Mouse (Mus musculus): ENCODE measurements around the gene Coa7.
"Not testable (repeated sequence)": the region's sequence is repeated elsewhere in the genome, so short reads cannot be mapped to it uniquely, and the experiment has no call there.

Gene Coa7

DNA sequence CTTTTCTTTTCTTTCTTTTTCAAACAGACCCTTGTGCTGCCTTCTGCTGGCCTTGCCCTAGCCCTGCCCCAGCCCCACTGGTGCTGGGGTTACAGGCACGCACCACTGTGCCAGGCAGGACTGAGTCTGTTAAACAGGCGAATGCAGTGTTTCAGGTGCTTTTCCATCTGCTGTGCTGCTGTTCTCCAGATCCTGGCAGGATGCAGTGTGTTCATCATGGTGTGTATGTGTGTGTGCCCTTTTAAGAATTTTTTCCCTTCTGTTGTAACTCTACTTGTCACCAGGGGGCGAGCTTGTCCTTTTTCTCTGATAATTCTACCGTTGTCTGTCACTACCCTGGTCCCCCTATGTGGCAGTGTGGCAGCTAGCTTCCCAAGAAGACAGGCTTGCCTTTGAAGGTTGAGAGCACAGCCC, 11.3 kb downstream of the Coa7 start:
- no peak for DNase-seq (ENCODE audit: low read depth, low spot score)

DNA sequence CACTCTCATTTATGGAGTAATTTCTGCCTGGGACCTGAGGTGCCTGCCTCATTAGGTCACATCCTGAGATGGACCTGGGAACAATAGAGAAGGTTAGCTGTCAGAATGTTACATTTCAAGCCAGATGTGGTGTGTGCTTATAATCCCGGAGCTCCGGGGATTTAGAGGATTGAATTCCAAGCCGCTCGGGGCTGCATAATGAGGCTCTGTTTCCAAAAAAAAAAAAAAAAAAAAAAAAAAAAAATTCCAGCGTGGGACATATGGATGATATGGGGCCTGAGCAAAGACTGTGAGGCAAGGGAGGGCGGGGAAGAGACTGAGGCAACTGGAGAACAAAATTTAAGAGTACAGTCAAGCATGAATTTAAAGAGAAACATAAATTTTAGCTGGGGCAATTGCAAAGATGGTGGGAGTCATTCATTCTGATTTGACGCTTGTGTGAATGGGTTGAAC, 16.7 kb downstream of the Coa7 start:
- DNase-seq (ENCODE audit: low read depth, low spot score), result no peak

DNA sequence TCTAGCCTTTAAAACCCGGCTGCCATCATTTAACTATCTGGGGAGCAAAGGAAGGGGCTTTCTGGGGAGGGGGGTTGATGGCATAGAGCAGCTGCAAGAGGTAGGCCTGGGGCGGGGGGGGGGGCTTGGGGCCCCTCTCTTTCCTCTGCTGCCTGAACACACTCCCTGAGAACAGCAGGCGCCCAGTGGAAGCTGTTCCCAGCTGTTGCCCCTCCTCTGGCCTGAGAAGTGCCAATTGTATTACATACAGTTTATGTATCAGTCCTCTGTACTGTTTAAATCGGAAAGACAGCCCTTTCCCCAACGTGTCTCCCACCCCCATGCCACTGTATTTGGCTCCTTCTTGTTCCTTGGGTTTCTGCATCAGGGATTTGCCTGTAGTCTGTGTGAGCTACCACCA, 17.9 kb downstream of the Coa7 start:
- no peak for DNase-seq (ENCODE audit: low read depth, low spot score)

DNA sequence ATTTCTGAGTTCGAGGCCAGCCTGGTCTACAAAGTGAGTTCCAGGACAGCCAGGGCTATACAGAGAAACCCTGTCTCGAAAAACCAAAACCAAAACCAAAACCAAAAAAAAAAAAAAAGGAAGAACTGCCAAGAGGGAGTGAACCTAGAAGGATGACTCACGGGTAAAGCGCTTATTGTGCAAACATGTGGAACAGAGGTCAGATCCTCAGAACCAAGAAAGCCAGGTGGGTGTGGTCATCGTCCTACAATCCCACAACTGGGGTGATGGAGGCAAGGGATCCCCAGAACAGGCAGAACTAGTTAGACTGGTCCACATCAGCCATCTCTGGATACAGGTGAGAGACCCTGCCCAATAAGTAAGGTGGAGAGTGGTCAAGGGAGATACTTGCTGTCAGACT, 19.2 kb downstream of the Coa7 start:
- no peak for DNase-seq (ENCODE audit: low read depth, low spot score)

DNA sequence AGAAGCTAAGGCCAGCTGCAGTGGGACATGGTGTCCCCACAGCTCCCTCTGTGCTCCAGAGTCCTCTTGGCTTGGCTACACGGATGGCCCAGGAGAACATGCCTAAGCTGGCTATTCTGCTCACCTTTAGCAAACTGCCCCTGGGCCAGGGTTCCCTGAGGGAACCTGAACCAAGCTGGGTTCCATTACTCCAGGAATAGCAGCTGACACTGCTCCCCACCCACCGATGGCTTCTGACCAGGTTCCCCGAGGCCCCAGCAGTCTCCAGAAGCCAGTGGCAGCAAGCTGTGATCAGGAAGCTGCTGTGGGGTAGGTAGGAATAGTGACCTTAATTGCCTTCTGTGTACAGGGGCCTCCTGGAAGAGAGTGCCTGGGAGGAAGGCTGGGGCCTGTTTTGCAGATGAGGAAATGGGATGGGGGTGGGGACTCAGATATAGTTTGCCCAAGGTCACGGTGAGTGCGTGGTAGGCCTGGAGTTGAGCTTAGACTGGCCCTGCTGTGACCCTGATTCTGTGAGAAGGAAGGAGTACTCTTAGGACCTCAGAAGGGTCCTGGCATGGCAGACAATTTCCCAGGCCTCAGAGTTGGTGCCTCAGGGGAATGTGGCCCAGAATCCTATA, 20.4 kb downstream of the Coa7 start:
- no peak for DNase-seq (ENCODE audit: low read depth, low spot score)

DNA sequence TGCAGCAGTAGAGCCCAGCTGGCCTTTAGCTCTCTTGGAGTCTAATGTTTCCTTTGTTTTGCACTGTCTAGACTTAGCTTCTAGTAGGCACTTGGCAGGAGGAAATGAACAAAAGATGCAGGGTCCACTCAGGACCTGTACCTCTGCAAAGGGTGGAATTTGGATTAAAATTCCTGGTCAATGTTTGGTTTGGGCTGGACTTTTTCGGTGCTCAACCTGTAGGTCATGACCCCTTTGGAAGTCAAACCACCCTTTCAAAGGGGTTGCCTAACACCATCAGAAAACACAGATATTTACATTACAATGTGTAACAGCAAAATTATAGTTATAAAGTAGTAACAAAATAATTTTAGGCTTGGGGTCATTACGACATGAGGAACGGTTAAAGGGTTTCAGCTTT, 21.1 kb downstream of the Coa7 start:
- DNase-seq (ENCODE audit: low read depth, low spot score), result no peak

DNA sequence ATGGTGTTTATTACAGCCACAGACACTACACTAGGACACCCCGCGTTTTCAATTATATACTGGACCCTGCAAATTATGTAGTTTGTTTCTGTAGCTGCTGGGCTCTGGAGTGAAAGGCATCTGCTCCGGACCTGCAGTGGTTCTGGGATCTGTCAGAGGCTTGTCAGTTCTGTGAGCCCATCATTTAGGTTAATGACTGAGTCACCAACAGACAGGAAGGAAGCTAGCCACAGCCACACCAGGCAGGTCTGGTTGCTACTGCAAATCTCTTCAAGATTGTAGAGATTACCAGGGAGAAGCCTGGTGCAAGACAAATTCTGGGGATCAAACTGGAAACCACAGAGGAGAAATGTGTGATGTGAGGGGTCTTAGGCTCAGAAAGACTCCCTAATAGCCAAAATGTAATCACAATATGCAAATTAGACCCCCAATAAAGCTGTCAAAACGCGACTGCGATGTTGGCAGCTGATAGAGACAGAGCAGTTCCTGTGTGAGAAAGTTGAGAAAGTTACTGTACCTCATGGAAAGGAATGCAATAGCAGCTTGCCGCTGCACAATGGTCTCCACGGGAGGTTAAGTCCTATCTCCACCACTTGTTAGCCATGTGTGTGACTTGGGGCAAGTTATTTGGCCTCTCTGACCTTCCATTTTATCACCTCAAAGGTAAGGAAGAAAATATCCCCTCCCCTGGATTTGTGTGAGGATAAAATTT, 22.1 kb downstream of the Coa7 start:
- no peak for DNase-seq (ENCODE audit: low read depth, low spot score)

DNA sequence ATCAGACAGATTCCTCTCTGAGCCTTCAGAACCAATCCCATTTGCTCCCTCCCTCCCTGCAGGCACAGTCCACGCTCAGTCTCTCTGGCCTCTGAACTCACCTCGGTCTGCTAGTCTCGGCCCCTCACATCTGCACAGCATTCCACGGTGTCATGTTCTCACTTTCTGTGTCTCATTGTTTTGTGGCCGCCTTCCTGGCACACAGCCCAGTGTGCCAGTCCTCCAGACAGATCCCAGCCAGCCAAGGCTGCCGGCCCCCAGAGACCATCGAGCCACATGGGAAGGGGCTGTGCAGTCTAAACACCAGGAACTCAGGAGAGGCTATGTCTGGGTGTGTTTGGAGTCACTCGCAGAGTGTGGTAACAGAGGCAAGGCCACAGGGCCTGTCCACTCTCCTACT, 22.9 kb downstream of the Coa7 start:
- no peak for DNase-seq (ENCODE audit: low read depth, low spot score)

DNA sequence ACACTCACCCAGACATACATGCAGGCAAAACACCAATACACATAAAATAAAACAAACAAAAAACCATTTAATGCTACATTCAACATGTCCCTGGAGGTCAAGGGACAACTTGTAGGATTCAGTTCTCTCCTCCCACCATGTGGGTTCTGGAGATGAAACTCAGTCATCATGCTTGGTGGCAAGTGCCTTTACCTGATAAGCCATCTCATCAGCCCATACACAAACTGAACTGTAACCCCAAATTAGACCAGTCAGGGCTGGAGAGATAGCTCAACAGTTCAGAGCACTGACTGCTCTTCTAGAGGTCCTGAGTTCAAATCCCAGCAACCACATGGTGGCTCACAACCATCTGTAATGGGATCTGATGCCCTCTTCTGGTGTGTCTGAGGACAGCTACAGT, 25.7 kb downstream of the Coa7 start:
- DNase-seq (ENCODE audit: low read depth, low spot score), result not testable (repeated sequence)

DNA sequence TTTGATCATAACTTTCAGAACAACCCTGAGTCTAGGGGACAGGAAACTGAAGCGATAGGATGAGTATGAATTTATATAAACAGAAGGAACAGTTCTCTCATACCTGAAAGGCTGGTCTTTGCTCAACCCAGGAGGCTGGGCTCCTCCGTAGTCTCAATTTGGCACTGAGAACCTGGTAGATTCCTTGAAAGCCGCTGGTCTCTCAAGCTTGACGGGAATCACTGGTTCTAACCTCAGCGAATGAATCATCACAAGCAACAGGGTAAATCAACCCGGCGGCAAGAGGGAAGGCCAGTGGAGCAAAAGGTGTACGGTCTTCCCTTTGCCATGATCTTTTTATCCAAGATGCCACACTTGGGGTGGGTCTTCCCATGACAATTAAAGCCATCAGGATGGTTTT, 29.5 kb downstream of the Coa7 start:
- no peak for DNase-seq (ENCODE audit: low read depth, low spot score)

DNA sequence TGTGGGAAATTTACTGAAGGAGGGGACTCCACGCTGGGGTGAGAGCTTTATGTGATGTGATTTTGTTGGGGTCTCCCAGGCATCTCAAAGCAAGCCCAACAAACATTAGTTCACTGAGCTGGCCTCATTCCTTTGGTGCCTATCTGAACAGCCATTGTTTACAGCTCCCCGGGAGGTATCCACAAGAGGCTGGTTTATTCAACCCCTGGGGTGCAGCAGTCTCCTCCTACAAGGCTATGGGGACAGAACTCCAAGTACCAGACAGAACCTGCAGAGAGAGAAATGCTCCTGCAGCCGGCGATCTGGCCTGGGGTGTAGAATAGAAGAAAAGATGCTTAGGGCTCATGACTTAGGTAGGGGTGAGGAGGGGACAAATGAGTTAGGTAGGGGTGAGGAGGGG, 30.6 kb downstream of the Coa7 start:
- no peak for DNase-seq (ENCODE audit: low read depth, low spot score)

DNA sequence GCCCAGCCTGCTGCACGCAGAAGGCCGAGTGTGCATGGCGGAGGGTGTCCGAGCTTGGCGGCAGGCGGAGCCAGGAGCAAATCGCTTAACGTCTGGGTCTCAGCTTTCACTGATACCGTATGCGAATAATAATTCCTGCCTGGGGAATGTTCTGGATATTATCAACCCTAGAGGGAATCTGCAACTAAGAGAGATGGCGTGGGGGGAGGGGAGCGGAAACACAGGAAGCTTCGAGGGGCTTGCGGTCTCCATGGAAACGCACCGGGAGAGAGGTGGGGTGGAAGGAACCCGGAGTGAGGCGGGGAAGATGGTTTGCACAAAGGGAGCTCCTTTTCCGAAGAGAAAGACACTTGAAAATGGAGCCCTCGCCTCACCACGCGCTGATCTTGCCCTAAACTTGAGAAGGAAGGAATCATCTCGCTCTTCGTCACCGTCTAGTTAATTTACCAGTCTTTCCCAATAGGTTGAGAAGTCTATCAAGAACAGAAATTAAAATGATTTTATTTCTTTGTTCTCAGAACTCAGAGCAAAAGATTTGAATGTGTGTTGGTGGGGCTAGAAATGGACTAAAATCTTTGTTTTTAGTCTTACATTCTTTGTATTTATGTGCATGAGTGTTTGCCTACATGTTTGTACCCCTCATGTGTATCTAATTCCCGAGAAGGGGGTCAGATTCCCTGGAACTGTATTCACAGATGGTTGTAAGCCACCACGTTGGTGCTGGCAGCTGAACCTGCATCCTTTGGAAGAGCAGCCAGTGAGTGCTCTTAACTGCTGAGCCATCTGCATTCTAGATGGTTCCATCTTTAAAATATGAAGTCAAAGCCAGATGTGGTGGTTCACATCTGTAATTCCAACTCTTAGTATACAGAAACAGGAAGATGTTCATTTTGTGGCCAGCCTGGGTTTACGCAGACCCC, 32.5 kb downstream of the Coa7 start:
- no peak for DNase-seq (ENCODE audit: low read depth, low spot score)

DNA sequence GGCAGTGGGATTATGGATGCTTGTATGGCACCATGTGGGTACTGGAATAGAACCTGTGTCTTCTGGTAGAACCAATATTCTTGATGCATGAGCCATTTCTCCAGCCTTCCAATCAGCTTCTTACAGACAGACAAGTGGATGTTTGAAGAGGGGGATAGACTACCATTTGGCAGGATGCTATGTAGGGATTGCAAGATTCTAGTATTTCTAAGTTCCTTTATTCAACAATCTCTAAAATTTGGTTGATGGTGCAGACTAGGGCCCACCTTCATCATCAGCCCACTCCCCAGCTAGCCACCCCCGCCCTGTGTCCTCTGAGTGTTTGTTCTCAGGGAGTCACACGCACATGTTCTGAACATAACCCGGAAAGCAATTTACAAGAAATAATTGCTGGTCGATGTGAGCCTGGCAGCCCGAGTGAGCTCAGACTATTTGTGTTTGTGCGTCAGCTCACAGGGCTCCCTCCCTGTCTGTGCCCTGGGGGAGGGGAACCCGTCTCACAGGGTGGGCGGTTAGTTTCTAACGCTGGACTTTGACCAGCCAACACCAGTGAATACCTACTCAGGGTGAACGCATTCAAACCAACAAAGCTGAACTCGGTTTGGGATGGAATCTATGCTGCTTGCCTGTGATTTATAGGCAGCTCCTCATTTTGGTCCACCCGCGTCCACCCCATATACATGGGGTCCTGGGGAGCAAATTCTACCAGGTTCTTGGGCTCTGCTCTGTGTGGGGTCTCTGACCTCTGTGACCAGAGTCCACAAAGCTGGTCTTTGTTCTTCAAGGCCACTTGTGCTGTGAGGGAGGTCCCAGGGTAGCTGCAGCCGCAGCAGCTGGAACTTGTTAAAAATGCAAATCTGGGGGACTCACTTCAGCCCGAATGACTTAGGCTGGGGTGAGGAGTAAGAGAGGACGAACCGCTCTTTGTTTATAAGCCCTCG, 34.7 kb downstream of the Coa7 start:
- DNase-seq (ENCODE audit: low read depth, low spot score), result no peak

DNA sequence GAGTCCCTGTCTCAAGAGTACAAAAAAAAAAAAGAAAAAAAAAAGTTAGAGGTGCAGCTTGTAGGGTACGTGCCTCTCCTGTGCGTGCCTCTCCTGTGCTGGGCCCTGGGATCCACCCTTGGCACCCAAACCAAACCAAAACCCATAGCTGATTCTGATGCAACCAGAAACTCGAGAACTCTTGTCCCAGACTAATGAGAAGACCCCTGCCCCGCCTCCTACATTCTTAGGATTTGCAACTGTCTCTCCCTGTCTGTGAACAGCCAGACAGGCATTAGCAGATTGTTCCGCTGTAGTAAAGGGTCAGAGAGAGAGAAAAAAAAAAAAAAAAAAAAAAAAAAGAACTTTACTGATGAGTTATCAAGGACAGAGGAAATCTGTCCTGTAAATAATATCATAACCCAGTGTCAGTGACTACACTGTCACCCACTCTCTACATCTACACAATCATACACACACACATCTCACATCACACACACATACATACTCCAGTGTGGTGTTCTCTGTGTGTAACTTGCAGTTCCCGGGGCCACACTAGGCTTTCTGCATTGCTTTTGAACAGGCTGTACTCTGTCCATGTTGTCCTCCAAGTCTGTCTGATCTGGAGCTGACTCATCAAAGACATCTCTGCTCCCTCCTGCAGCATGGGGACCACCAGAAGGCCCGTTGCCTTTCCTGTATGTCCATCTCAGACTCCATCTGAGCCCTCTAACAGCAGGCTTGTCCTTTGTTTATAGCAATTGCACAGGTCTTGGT, 35.6 kb downstream of the Coa7 start:
- DNase-seq (ENCODE audit: low read depth, low spot score), result no peak

DNA sequence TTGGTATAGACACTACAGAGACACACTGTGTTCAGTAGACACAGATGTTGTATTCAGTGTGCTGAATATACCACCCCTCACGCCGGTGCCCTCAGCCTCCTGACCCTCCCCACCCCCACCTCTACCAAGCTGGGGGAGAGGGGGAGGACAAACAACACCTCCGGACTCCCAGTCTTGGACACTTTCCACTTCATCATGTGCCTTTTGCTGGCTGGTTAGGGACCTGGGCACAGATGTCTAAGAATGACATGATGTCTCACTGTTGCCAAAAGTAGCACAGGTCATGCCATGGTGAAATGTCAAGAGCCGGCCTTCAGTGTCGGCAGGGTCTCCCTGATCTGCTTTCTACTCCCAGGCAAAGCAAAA, 36.2 kb downstream of the Coa7 start:
- DNase-seq (ENCODE audit: low read depth, low spot score), result no peak

DNA sequence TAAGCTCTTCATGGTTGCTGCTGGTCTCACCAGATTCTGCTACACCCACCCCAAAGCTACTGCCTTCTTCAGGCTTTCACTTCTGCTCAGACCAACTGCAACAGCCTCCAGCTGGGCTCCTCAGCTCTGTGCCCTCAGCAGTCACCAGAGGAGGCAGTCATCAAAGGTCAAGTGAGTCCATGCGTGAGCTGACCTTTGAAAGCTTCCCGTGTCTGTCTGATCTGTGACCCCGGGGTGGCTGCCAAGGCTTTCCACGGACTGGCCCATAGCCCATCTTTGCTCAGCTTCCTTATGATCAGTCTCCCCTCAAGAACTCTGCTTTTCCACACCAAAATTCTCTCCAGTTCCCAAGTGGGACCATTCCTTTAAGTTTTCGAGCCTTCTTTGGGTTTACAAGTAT, 41.3 kb downstream of the Coa7 start:
- DNase-seq (ENCODE audit: low read depth, low spot score), result no peak

DNA sequence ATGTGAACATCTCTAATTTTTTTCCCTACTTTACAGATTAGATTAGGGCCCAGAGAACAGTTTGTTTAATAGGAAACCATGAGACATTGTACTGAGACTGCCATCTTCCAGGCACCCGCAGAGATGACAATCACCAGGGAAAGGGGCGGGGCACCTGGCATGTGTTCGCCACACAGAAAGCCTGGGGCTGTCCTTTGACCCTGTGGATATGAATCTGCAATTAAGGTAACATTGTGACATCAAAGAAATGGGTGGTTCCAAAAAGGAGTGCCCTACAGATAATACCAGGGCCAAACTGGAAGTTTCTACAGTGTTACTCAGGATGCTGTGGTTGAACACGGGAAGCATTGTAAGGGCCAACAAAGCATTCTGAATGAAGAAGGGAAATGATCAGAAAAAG, 42.5 kb downstream of the Coa7 start:
- no peak for DNase-seq (ENCODE audit: low read depth, low spot score)

DNA sequence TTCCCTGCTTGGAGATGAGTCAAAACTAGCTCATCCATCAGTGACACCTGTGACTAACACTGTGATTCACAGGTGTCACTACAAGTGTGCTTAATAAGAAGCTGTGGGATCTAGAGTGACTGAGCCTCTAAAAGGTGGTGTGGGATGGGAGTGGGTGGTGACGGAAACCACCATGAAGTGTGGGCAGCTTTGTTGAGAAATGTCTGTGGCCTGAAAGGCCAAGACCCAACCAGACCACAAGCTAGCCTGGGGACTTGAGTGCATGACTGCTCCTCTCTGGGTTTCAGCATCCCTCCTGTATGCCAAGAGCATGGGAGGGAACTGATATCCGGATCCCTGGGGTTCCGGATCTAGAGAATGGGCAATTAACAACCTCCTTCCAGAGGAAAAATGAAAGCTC, 43.5 kb downstream of the Coa7 start:
- no peak for DNase-seq (ENCODE audit: low read depth, low spot score)

DNA sequence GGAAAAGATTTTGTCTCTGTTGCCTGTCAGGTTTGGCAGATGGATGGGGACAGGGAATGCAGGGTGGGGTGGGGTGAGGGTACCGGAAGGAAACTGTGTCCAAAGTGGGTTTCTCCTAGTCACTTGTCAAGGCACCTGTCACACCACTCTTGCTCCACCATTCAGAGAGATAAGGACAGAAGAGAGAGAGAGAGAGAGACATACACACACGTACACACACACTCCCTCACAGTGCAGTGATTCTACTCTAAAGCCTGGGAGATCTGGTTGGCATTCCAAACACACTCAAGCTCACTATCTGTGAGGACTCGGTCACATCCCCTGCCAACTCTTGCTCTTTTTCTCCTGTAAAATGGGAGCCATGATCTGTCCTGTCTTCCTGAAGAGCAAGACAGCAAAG, 44.2 kb downstream of the Coa7 start:
- DNase-seq (ENCODE audit: low read depth, low spot score), result no peak

DNA sequence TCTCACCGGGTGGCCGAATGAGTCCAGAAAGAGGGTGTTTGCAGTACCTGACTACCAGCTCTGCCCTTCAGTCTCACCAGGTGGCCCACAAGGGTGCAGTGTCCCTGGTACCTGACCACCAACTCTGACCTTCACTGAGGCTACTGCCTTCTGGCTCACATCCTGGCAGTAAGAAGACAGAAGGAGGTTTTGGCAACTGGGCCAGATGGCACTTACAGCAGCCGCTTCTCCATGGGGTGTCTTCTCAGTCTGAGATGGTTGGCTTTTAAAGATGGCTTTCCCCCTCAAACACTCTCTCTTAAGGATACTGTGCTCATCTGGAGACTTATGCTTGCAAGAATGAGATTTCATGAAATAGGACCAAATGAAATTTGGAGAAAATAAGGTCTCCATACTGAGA, 51.5 kb downstream of the Coa7 start:
- no peak for DNase-seq (ENCODE audit: low read depth, low spot score)

DNA sequence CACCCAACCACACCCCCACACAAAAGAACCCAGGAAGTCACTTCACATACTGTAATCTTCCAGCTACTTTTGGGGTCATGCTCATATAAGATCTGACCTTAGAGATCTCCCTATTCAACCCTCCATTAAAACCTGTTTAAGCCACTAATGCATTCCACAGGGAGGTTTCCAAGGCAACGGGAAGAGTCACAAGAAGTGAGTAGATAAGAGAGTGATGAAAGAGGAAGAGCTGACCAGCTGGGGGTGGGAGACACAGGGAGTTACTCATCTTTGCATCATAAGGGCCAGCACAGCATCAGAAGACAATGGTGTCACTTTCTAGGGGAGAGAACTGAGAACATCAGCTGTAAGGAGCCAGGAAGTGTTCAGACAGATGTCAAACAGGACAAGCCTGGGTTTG, 52.2 kb downstream of the Coa7 start:
- no peak for DNase-seq (ENCODE audit: low read depth, low spot score)

Data from retina, adult 2 months (tissue).